Mouse (Mus musculus) heart, embryonic 13.5 days (tissue): ENCODE results near the gene Taar1. TPM values are rescaled to one million over a fixed set of nuclear protein-coding genes. Genes with fewer than 3 reads are reported as not detected.

Source experiments
- polyA plus RNA-seq: library from polyadenylated mRNA; unstranded; fragments of >200 nt; fragmentation: Nextera tagmentation; extraction: Ambion mirVana; gene quantifications from 2 replicates; pipeline ENCODE4 v1.2.1, GENCODE M21; 2015

The Taar1 gene
- polyA plus RNA-seq, 1 experiment from 2014 or later, result not detected

Other genes starting within 250 kb of the Taar1 start
- 98.2 and 103 TPM in 2 replicates for gene Rps12, start 133.1 kb upstream of the Taar1 start, polyA plus RNA-seq
- 7.4 and 8.4 TPM in 2 replicates for gene Slc18b1, start 123.4 kb upstream of the Taar1 start, polyA plus RNA-seq
- gene Vnn3, start 68.9 kb upstream of the Taar1 start, polyA plus RNA-seq, result 0.08 TPM in 1 of 2 replicates, not detected in the other
- 4.8 and 5.2 TPM in 2 replicates for gene Vnn1, start 25.7 kb upstream of the Taar1 start, polyA plus RNA-seq
- gene Taar2, start 18.2 kb downstream of the Taar1 start, polyA plus RNA-seq, result not detected in 2 replicates
- not detected in 2 replicates for gene Taar3, start 29.2 kb downstream of the Taar1 start, polyA plus RNA-seq
- not detected in 2 replicates for gene Taar4, start 40.1 kb downstream of the Taar1 start, polyA plus RNA-seq
- not detected in 2 replicates for gene Taar5, start 50.4 kb downstream of the Taar1 start, polyA plus RNA-seq
- not detected in 2 replicates for gene Taar6, start 65.3 kb downstream of the Taar1 start, polyA plus RNA-seq
- gene Taar7a, start 73.1 kb downstream of the Taar1 start, polyA plus RNA-seq, result not detected in 2 replicates
- gene Taar7b, start 79.6 kb downstream of the Taar1 start, polyA plus RNA-seq, result not detected in 2 replicates
- gene Taar7d, start 106.9 kb downstream of the Taar1 start, polyA plus RNA-seq, result not detected in 2 replicates
- gene Taar7e, start 117.3 kb downstream of the Taar1 start, polyA plus RNA-seq, result not detected in 2 replicates
- gene Taar7f, start 129.2 kb downstream of the Taar1 start, polyA plus RNA-seq, result not detected in 2 replicates
- gene Taar8a, start 156.1 kb downstream of the Taar1 start, polyA plus RNA-seq, result not detected in 2 replicates
- not detected in 2 replicates for gene Taar8b, start 171.9 kb downstream of the Taar1 start, polyA plus RNA-seq
- gene Taar8c, start 181.6 kb downstream of the Taar1 start, polyA plus RNA-seq, result not detected in 2 replicates
- gene Taar9, start 189.2 kb downstream of the Taar1 start, polyA plus RNA-seq, result not detected in 2 replicates
- 74.9 and 82.6 TPM in 2 replicates for gene Stx7, start 228.9 kb downstream of the Taar1 start, polyA plus RNA-seq